Mouse (Mus musculus) MEL (cell line): Measurements from ENCODE around the gene Ube2a.

Source experiments
- CTCF ChIP-seq, 3 experiments: IDR thresholded peaks in 2 of 3; conservative IDR thresholded peaks in 1 of 3; 2 replicates each; pipeline ENCODE4 v1.5.1; 2011 to 2012; ENCODE audit warnings: low read length in 3 of 3, low read depth in 2 of 3, mild to moderate bottlenecking in 2 of 3, improper control_type of control experiment in 1 of 3, inconsistent platforms in 1 of 3, mixed read lengths in 1 of 3, moderate library complexity in 1 of 3; ENCODE audit not compliant: control insufficient read depth in 1 of 3, insufficient read depth in 1 of 3, poor library complexity in 1 of 3, severe bottlenecking in 1 of 3
- GATA1 ChIP-seq: IDR thresholded peaks from 2 replicates; pipeline ENCODE4 v1.6.1; 2011; ENCODE audit warnings: low read depth, low read length, improper control_type of control experiment

DNA sequence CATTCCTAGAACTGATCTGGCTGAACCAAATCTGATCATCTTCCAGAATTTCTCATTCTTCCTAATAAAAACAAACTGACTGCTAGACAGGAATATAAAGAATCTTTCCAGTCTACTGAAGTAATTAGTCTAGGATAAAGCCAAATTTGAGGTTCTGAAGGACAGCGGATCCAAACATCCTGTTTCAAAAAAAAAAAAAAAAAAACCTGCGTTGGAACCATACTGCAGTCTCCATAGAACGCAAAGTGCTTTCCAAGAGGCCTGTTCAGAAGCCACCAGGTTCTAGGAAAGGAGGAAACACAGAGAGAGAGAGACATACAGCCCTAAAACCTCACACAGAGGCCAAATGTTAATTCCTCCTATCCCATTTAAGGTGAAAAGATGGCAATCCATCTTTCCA is 28.0 kb downstream of the Ube2a start:
- TF ChIP-seq GATA1: no peak
- TF ChIP-seq CTCF (IDR thresholded peaks at IDR 0.05 in 2 of 3, conservative IDR thresholded peaks at IDR 0.05 in 1 of 3; ENCODE audit: control insufficient read depth in 1 of 3, insufficient read depth in 1 of 3, low read depth in 2 of 3, low read length in 3 of 3, poor library complexity in 1 of 3, severe bottlenecking in 1 of 3): no peak
